Mouse (Mus musculus): ENCODE results near the gene Il1r1.

The Il1r1 gene

GRCm38 (mm10) chr1:40224539-40225284 is at the start of gene Il1r1:
TSS of gene Il1r1 (plus strand) at chr1:40225080.
- DNase-seq (ENCODE audit: extremely low spot score): no peak

GRCm38 (mm10) chr1:40175123-40175522 is 49.8 kb upstream of the Il1r1 start:
- no peak for DNase-seq (ENCODE audit: extremely low spot score)

GRCm38 (mm10) chr1:40175797-40176196 is 49.1 kb upstream of the Il1r1 start:
- DNase-seq (ENCODE audit: extremely low spot score): no peak

GRCm38 (mm10) chr1:40179031-40179430 is 45.8 kb upstream of the Il1r1 start:
- DNase-seq (ENCODE audit: extremely low spot score): no peak

GRCm38 (mm10) chr1:40179493-40179892 is 45.4 kb upstream of the Il1r1 start:
- DNase-seq (ENCODE audit: extremely low spot score): no peak

- DNase-seq (ENCODE audit: extremely low spot score): no peak
Measured at GRCm38 (mm10) chr1:40180861-40181260, 44.0 kb upstream of the Il1r1 start.

DNA sequence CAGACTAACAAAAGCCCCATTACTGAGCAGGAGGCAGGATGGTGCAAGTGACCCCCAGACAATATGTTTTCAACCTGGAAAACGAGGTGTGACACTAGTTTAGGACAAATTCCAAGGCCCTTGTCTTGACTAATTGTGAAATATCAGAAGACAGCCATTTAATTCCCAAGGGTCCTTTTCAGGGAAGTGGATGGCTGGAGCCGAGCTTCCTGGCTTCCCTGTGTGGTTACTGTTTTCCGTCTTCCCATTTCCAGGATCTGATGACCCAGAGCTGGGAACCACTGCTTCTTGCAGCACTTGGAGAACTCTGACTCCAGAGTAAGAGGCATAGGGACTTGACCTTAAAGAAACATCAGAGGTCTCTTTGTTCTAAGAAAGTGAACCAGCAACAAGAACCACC is 43.2 kb upstream of the Il1r1 start:
- DNase-seq (ENCODE audit: extremely low spot score): no peak

DNA sequence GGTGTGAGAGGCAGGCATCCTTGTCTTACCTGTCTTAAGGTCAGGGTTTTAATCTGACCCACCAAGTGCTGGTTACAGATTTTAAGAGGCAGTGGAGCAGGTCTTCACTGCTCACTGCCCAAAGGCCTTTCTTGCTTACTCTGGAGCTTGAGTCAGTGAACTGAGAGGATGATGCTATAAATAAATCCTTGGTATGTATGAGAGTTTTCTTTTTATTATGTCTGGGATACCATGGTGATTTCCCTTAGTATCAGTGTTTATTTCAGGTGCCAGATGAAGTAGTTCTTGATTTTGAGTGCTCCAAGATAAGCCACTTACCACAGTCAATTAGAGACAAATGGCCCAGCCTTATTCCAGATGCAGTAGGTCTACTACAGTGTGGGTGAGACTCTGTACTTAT is 41.5 kb upstream of the Il1r1 start:
- DNase-seq (ENCODE audit: extremely low spot score): no peak

GRCm38 (mm10) chr1:40187961-40188360 is 36.9 kb upstream of the Il1r1 start:
- no peak for DNase-seq (ENCODE audit: extremely low spot score)

DNA sequence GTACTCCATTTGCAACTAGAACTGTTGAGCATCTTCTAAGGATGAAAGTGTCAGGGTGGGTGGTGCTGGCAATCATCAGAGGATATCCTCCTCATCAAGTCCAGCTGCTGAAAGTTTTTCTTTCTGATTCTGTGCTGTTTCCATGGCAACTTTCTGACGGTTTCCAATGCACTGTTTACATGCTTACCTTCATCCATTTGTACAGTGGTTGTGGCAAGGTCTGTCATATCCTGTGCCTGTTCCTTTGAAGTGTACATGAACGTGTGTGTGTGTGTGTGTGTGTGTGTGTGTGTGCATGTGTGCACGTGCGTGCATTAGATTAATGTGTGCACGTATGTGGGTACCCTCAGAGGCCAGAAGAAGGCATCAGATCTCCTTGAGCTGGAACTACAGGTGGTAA is 34.9 kb upstream of the Il1r1 start:
- DNase-seq (ENCODE audit: extremely low spot score): no peak

DNA sequence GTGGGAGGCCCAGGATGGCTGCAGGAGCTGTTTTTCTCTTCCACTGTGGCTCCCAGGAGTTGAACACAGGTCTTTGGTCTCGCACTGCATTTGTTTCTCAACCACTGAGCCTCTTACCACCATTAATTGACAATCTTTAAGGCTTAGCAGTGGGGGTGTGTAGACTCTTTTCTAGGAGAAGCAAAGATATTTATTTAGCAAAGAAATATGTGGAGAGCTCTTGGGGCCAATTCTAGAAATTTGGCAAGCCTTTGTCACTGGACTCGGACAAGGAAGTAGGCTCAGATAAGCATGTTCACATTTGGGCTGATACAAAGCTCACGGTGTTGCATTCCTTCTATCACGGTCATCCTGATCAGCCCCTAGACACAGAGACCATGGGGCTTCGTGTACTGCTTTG is 34.0 kb upstream of the Il1r1 start:
- DNase-seq (ENCODE audit: extremely low spot score): no peak

DNA sequence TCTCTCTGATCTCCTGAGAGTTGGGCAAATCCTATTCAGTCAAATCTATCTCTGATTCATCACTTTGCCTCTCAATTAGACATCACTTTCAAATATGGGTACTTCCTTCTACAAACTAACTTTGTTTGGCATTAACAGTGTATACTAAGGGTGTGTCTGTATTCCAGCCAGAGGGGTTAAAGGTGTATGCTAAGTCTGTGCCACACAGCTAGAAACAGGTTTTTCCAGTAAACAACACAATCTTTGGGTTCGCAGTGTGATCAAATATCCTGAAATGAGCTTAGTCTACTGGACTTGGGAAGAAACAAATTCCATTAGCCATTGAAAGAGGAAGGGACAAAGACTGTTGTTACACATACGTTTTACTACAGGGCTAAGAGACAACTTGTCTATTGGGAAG is 30.6 kb upstream of the Il1r1 start:
- no peak for DNase-seq (ENCODE audit: extremely low spot score)

GRCm38 (mm10) chr1:40213337-40214159 is 11.3 kb upstream of the Il1r1 start:
- DNase-seq (ENCODE audit: extremely low spot score): no peak

DNA sequence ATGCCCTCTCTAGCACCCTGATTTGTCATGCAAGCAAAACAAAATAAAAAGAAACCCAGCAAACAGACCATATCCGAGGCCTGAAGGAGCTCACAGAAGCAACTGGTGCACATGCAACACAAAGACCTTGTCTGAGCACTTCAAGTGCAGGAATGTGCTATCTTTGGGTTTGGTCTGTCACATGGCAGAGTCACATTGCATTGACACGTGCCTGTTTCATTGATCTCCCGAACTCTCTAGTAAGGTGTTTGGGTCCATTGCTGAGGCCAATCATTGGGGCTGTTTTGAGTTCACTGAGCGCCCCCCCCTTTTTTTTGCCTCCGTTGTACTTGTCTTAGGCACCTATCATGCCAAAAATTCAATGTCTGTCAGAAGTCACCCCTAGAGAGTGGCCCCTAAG is 7.4 kb upstream of the Il1r1 start:
- DNase-seq (ENCODE audit: extremely low spot score): no peak

- no peak for DNase-seq (ENCODE audit: extremely low spot score)
Measured at GRCm38 (mm10) chr1:40218603-40219002, 6.3 kb upstream of the Il1r1 start.

GRCm38 (mm10) chr1:40220549-40220948 is 4.3 kb upstream of the Il1r1 start:
- no peak for DNase-seq (ENCODE audit: extremely low spot score)

DNA sequence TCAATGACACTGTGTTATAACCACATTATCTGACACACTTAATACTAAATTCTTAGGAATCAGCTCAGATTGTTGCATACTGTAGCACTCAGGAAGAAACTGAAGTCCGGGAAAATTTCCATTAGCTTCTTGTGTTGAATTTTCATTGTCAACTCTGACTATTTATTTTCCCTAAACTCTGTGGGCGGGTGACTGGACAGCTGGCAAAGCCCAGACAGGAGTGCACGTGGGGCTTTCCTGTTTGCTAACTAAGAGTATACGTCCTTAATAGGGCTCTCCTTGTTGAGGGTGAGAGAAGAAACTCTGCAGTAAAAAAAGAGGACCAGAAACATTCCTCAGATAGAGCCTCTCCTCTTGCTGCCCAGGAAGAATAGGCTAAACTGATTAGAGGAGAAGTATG is 3.0 kb upstream of the Il1r1 start:
- DNase-seq (ENCODE audit: extremely low spot score): no peak

- DNase-seq (ENCODE audit: extremely low spot score): no peak
Measured at GRCm38 (mm10) chr1:40222680-40223079, 2.2 kb upstream of the Il1r1 start.

GRCm38 (mm10) chr1:40223591-40223990 is 1.3 kb upstream of the Il1r1 start:
- no peak for DNase-seq (ENCODE audit: extremely low spot score)

DNA sequence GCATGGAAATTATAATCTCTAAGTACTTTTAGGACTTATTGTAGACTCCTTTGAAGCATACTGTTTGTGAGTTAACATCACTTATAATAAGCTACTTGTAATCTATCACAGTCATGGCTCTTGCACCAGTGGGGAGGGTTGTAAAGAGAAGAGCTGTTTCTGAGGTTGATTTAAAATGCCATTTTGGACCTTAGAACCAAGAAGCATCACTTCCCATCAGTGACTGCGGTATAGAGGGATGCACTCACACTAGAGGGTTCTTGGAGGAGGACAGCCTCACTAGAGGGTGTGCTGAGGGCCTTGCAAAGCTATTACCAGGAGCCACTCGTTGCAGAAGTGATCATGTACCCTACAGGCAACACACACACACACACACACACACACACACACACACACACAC is 700 bp downstream of the Il1r1 start:
- DNase-seq (ENCODE audit: extremely low spot score): no peak

- DNase-seq (ENCODE audit: extremely low spot score): no peak
Measured at GRCm38 (mm10) chr1:40229033-40229432, 4.2 kb downstream of the Il1r1 start.

GRCm38 (mm10) chr1:40229771-40230280 is 4.9 kb downstream of the Il1r1 start:
- DNase-seq (ENCODE audit: extremely low spot score): no peak

GRCm38 (mm10) chr1:40230336-40230735 is 5.5 kb downstream of the Il1r1 start:
- DNase-seq (ENCODE audit: extremely low spot score): no peak
